Mouse (Mus musculus) thymus, postnatal 25 days (tissue): ENCODE measurements around the gene Apbb2.
"Not testable (repeated sequence)": the region's sequence is repeated elsewhere in the genome, so short reads cannot be mapped to it uniquely, and the experiment has no call there.

Source experiments
- DNase-seq: peaks from one replicate; pipeline ENCODE4 v3.0.0; 2022

Apbb2 gene

DNA sequence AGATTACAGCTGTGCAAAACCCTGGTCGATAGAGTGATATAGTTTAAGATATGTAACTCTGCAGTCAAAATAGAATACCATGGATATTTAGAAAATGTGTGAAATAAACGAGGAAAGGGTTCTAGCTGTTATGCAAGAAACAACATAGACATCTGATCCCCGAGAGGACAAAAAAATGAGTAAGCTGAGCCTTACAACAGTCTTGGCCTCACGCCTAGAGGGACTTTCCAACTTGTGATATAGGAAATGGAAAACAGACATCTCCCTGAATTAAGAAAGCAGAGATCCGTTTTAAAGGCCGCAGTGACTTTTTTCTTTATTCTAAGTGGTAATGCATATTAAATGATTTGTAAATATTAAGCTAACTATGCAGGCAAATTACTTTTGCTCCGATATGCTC, 349.0 kb downstream of the Apbb2 start:
- DNase-seq, result no peak

DNA sequence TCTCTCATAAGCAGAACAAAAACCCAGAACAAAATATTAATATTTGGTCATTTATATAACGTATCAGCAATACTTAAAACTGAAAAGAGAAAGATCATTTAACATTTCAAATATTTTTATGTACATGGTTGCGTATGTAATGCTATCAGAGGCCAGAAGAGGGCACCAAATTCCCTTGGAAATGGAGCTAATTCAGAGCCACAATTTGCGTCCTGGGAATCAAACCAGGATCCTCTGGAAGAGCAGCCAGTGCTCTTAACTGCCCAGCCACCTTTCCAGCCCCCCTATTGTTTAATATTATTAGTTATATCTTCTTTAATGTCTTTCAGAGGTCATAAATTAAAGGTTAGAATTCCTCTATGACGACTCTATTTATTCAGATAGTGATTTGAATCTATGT, 355.2 kb downstream of the Apbb2 start:
- DNase-seq, result no peak

GRCm38 (mm10) chr5:66262475-66262874, 356.1 kb downstream of the Apbb2 start:
- DNase-seq, result no peak

DNA sequence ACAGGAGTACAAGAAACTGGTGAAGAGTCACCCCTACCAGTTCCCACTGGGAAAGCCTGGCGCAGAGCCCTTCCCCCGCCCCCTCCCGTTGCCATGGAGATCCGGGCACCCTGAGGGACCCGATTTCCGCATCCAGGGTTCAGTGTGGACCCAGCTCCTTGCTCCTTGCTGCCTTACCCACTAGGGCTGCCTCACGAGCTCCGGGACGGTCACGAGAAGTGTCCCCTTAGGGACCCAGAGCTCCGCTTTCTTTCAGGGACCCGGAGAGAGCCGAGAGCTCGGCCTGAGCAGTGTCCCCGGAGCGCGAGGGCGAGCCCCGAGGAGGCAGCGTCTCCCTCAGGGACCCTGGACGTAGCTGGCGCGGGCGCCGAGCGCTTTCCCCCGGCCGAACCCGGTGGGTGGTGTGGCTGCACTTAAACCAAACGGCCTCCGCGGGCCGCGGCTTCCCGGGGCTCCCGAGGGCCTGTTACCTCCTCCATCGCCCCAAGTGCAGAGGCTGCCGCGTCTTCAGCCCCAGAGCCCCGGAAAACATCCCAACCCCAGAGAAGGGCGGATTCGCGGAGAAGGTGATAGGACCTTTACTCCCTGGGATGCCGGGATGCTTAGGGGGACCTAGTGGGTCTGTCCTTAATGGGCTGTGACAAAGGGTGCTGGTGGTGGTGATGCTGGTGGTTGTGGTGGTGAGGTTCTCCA, 358.7 kb downstream of the Apbb2 start, which contains the start of gene Nsun7:
Nsun7 (plus strand) TSS at position 142 of the 693 bp plus-strand sequence.
- DNase-seq, result peak; percentile 55

DNA sequence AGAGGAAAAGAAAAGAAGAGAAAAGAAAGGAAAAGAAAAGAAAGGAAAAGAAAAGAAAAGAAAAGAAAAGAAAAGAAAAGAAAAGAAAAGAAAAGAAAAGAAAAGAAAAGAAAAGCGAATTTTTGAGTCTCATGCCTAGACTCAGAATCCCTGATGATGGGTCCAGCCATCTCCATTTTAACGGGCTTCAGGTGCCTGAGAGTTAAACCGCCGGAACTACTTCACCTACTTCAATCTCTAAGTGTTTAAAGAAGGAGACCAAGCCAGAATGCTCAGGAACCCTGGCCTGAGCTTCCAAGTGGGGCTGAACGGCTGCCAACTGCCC, 359.2 kb downstream of the Apbb2 start:
- DNase-seq, result not testable (repeated sequence)

GRCm38 (mm10) chr5:66259000-66259399, 359.6 kb downstream of the Apbb2 start:
- DNase-seq, result no peak

GRCm38 (mm10) chr5:66255044-66255443, 363.5 kb downstream of the Apbb2 start:
- DNase-seq, result no peak

- no peak for DNase-seq
These were observed 365.4 kb downstream of the Apbb2 start for GRCm38 (mm10) chr5:66253219-66253618.
